In the genomic region with DNA sequence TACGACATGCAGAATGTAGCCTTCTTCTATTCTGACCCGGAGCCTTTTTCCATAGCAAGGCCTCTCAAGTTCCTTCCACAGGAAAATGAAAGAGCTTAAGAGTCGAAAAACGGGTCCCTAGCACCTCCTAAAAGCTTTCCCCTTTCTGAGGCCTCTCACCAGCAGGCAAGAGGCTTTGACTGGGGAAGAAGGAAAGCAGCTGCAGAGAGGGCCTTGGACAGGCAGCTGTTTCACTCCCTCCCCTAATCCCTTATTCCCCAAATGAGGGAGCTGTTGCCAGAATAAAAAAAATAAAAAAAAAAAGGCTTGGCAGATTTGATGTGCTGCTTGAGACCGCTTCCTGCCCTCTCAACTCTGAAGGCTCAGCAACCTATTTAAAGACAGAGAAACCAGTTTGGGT, we compare ENCODE assay signal across 8 mouse cellular contexts. TPM values are rescaled to one million over a fixed set of nuclear protein-coding genes. Genes with fewer than 3 reads are reported as not detected.
DNase-seq lines count a peak whose midpoint lies in the region; ATAC-seq lines count a peak whose summit lies in the region.

No protein-coding gene starts in this region.

- no peak overlapping the region for H3K9ac ChIP-seq in embryonic facial prominence, embryonic 13.5 days
- no peak overlapping the region for H3K9ac ChIP-seq in heart, embryonic 16.5 days (ENCODE audit: low read length)

- peak; percentile 2 for DNase-seq in right cerebral cortex, adult 18-20 months
- DNase-seq in right cerebral cortex, adult 2 months (ENCODE audit: low spot score in 2 of 2) = no peak
- peak; percentile 34 for DNase-seq in kidney, postnatal 14 days
- DNase-seq in midbrain, embryonic 10.5 days (ENCODE audit: low spot score) = peak; percentile 48
- peak; percentile 56 for DNase-seq in testis, postnatal 10 days (ENCODE audit: low spot score)
- no peak for DNase-seq in cerebellum, adult 9-11 months

- H3K9me3 ChIP-seq in embryonic facial prominence, embryonic 13.5 days = no peaks in the 10 kb centered on the region
- H3K9me3 ChIP-seq in heart, embryonic 16.5 days (replicated peaks; ENCODE audit: control insufficient read depth, low read length) = no peaks in the 10 kb centered on the region
- no peaks in the 10 kb centered on the region for H3K9me3 ChIP-seq in midbrain, embryonic 10.5 days (replicated peaks)

- H3K36me3 ChIP-seq in embryonic facial prominence, embryonic 13.5 days = no peaks in the 10 kb centered on the region
- no peaks in the 10 kb centered on the region for H3K36me3 ChIP-seq in heart, embryonic 16.5 days (ENCODE audit: control insufficient read depth, insufficient read depth)
- H3K36me3 ChIP-seq in midbrain, embryonic 10.5 days = no peaks in the 10 kb centered on the region

- no peaks in the 10 kb centered on the region for H3K27me3 ChIP-seq in embryonic facial prominence, embryonic 13.5 days
- H3K27me3 ChIP-seq in heart, embryonic 16.5 days (ENCODE audit: control insufficient read depth, insufficient read depth, low read length) = no peaks in the 10 kb centered on the region
- no peaks in the 10 kb centered on the region for H3K27me3 ChIP-seq in midbrain, embryonic 10.5 days (ENCODE audit: low read depth, poor library complexity, severe bottlenecking)

- no peak overlapping the region for H3K4me3 ChIP-seq in embryonic facial prominence, embryonic 13.5 days
- H3K4me3 ChIP-seq in heart, embryonic 16.5 days (ENCODE audit: low read length) = no peak overlapping the region
- no peak overlapping the region for H3K4me3 ChIP-seq in midbrain, embryonic 10.5 days

- peak overlapping the region; percentile 24 for H3K4me2 ChIP-seq in embryonic facial prominence, embryonic 13.5 days
- peak overlapping the region; percentile 25; the same call in 1 of the 2 replicates for H3K4me2 ChIP-seq in heart, embryonic 16.5 days (ENCODE audit: low read depth, low read length)

- ATAC-seq in embryonic facial prominence, embryonic 13.5 days (ENCODE audit: insufficient number of reproducible peaks, insufficient read depth, low FRiP score, low TSS enrichment, low read depth) = 0 out of 2 replicates have a peak, but pooled peaks have one; percentile 59
- ATAC-seq in heart, embryonic 16.5 days (replicated peaks; ENCODE audit: extremely low read depth, insufficient read depth, low FRiP score) = peak; percentile 66

- peak overlapping the region; percentile 86 for H3K27ac ChIP-seq in embryonic facial prominence, embryonic 13.5 days
- peak overlapping the region; percentile 84 for H3K27ac ChIP-seq in heart, embryonic 16.5 days (ENCODE audit: low read length)
- peak overlapping the region; percentile 61; the same call in 1 of the 2 replicates for H3K27ac ChIP-seq in midbrain, embryonic 10.5 days (replicated peaks)

- WGBS in embryonic facial prominence, embryonic 13.5 days = 27% methylated on average over 5 of the region's 5 CpGs
- WGBS in heart, embryonic 16.5 days = 20% methylated on average over 5 of the region's 5 CpGs
- WGBS in midbrain, embryonic 10.5 days = 30% methylated on average over 5 of the region's 5 CpGs

- H3K4me1 ChIP-seq in embryonic facial prominence, embryonic 13.5 days = peaks cover 9% of the 10 kb centered on the region; the same call in 1 of the 2 replicates
- H3K4me1 ChIP-seq in heart, embryonic 16.5 days (ENCODE audit: control insufficient read depth, insufficient read depth, low read length) = 0 out of 2 replicates have a peak, but pooled peaks cover 3% of the 10 kb centered on the region
- peaks cover 19% of the 10 kb centered on the region for H3K4me1 ChIP-seq in midbrain, embryonic 10.5 days

RNA-seq across cellular contexts. Expression of a gene that starts 47.1 kb away (rescaled TPM):
- 368 and 407 TPM in 2 replicates for polyA plus RNA-seq in embryonic facial prominence, embryonic 13.5 days (2015; fragmentation: Nextera tagmentation; extraction: Ambion mirVana)
- polyA plus RNA-seq in heart, embryonic 16.5 days (2015; fragmentation: Nextera tagmentation; extraction: Ambion mirVana) = 119 and 130 TPM in 2 replicates
- 327 and 360 TPM in 2 replicates for polyA plus RNA-seq in midbrain, embryonic 10.5 days (2016; fragmentation: Nextera tagmentation; extraction: Ambion mirVana)

RNA-seq across cellular contexts. Expression of a gene that starts 59.3 kb away (rescaled TPM):
- not detected in 2 replicates for polyA plus RNA-seq in embryonic facial prominence, embryonic 13.5 days (2015; fragmentation: Nextera tagmentation; extraction: Ambion mirVana)
- polyA plus RNA-seq in heart, embryonic 16.5 days (2015; fragmentation: Nextera tagmentation; extraction: Ambion mirVana) = not detected in 2 replicates
- polyA plus RNA-seq in midbrain, embryonic 10.5 days (2016; fragmentation: Nextera tagmentation; extraction: Ambion mirVana) = not detected in 2 replicates

Comparison
In these comparisons a context has a peak if more than half of its experiments do, and no peak if none do; other contexts are left out.
1. DNase-seq: peak in right cerebral cortex, adult 18-20 months (single experiment), kidney, postnatal 14 days (single experiment), midbrain, embryonic 10.5 days (single experiment) and testis, postnatal 10 days (single experiment); none in right cerebral cortex, adult 2 months (0 of 2) and cerebellum, adult 9-11 months (single experiment).
2. Peak in every context shown above with its lines, with median percentiles within 50 percentile points of each other: H3K27ac ChIP-seq.